Mouse (Mus musculus): ENCODE measurements around the gene Fam104a. TPM values are rescaled to one million over a fixed set of nuclear protein-coding genes. Genes with fewer than 3 reads are reported as not detected.

The Fam104a gene
- polyA plus RNA-seq, 1 experiment from 2014 or later = 49.9 TPM

GRCm38 (mm10) chr11:113654561-113655270 is 29.2 kb downstream of the Fam104a start:
- Histone ChIP-seq H3K27ac (ENCODE audit: low read depth, low read length) (no peak overlapping the region), H3K9me3 (ENCODE audit: control insufficient read depth, low read length) (no peaks in the 10 kb centered on the region), H3K36me3 (ENCODE audit: control insufficient read depth, insufficient read depth, low read length) (peaks cover 32% of the 10 kb centered on the region), H3K4me2 (replicated peaks; ENCODE audit: low read depth, low read length) (no peak overlapping the region), H3K4me3 (ENCODE audit: low read depth, low read length) (no peak overlapping the region), H3K9ac (ENCODE audit: low read depth, low read length) (no peak overlapping the region), H3K27me3 (ENCODE audit: control insufficient read depth, insufficient read depth, low read length) (no peaks in the 10 kb centered on the region), H3K4me1 (replicated peaks; ENCODE audit: control insufficient read depth, insufficient read depth, low read length) (no peaks in the 10 kb centered on the region; the same call in none of the 2 replicates)
- DNase-seq (ENCODE audit: low spot score) (no peak), ATAC-seq (ENCODE audit: low FRiP score) (no peak)
- 81% methylated on average over 18 of the region's 18 CpGs for WGBS

- no peak for ATAC-seq (ENCODE audit: low FRiP score)
Measured at GRCm38 (mm10) chr11:113654105-113654504, 29.9 kb downstream of the Fam104a start.

GRCm38 (mm10) chr11:113652516-113652915 is 31.4 kb downstream of the Fam104a start:
- Histone ChIP-seq H3K27ac (ENCODE audit: low read depth, low read length) (no peak overlapping the region), H3K9me3 (ENCODE audit: control insufficient read depth, low read length) (no peaks in the 10 kb centered on the region), H3K4me1 (replicated peaks; ENCODE audit: control insufficient read depth, insufficient read depth, low read length) (peaks cover 5% of the 10 kb centered on the region), H3K9ac (ENCODE audit: low read depth, low read length) (no peak overlapping the region), H3K4me2 (replicated peaks; ENCODE audit: low read depth, low read length) (no peak overlapping the region), H3K27me3 (ENCODE audit: control insufficient read depth, insufficient read depth, low read length) (no peaks in the 10 kb centered on the region), H3K36me3 (ENCODE audit: control insufficient read depth, insufficient read depth, low read length) (peaks cover 24% of the 10 kb centered on the region), H3K4me3 (ENCODE audit: low read depth, low read length) (no peak overlapping the region)
- no peak for DNase-seq (ENCODE audit: low spot score)
- no peak for ATAC-seq (ENCODE audit: low FRiP score)
- WGBS = 76% methylated on average over 6 of the region's 6 CpGs

More at GRCm38 (mm10) chr11:113654105-113654504, 29.9 kb downstream of the Fam104a start:
- Histone ChIP-seq H3K36me3 (ENCODE audit: control insufficient read depth, insufficient read depth, low read length) (peaks cover 29% of the 10 kb centered on the region), H3K4me2 (replicated peaks; ENCODE audit: low read depth, low read length) (no peak overlapping the region), H3K9ac (ENCODE audit: low read depth, low read length) (no peak overlapping the region), H3K27ac (ENCODE audit: low read depth, low read length) (no peak overlapping the region), H3K4me1 (replicated peaks; ENCODE audit: control insufficient read depth, insufficient read depth, low read length) (no peaks in the 10 kb centered on the region; the same call in none of the 2 replicates), H3K9me3 (ENCODE audit: control insufficient read depth, low read length) (no peaks in the 10 kb centered on the region), H3K4me3 (ENCODE audit: low read depth, low read length) (no peak overlapping the region), H3K27me3 (ENCODE audit: control insufficient read depth, insufficient read depth, low read length) (no peaks in the 10 kb centered on the region)
- no peak for DNase-seq (ENCODE audit: low spot score)
- WGBS = 95% methylated on average over 15 of the region's 15 CpGs

GRCm38 (mm10) chr11:113651907-113652273 is 32.1 kb downstream of the Fam104a start:
- Histone ChIP-seq H3K9me3 (ENCODE audit: control insufficient read depth, low read length) (no peaks in the 10 kb centered on the region), H3K27ac (ENCODE audit: low read depth, low read length) (peak overlapping the region; percentile 72), H3K9ac (ENCODE audit: low read depth, low read length) (no peak overlapping the region), H3K27me3 (ENCODE audit: control insufficient read depth, insufficient read depth, low read length) (no peaks in the 10 kb centered on the region), H3K4me1 (replicated peaks; ENCODE audit: control insufficient read depth, insufficient read depth, low read length) (peaks cover 5% of the 10 kb centered on the region), H3K4me2 (replicated peaks; ENCODE audit: low read depth, low read length) (no peak overlapping the region), H3K4me3 (ENCODE audit: low read depth, low read length) (no peak overlapping the region), H3K36me3 (ENCODE audit: control insufficient read depth, insufficient read depth, low read length) (peaks cover 19% of the 10 kb centered on the region)
- DNase-seq (ENCODE audit: low spot score) (peak; percentile 75), ATAC-seq (ENCODE audit: low FRiP score) (0 out of 2 replicates have a peak, but pooled peaks have one; percentile 10)
- WGBS = 56% methylated on average over 8 of the region's 8 CpGs

GRCm38 (mm10) chr11:113651206-113651906 is 32.6 kb downstream of the Fam104a start:
- no peak for DNase-seq (ENCODE audit: low spot score)
- peaks cover 15% of the 10 kb centered on the region; the same call in 1 of the 2 replicates for H3K36me3 ChIP-seq (ENCODE audit: control insufficient read depth, insufficient read depth, low read length)
- H3K4me2 ChIP-seq (replicated peaks; ENCODE audit: low read depth, low read length) = peak overlapping the region; percentile 43; the same call in 1 of the 2 replicates

GRCm38 (mm10) chr11:113649353-113650210 is 34.4 kb downstream of the Fam104a start, which contains the start of gene Slc39a11:
Slc39a11 (minus strand) TSS chr11:113650079.
- H3K4me1 ChIP-seq (replicated peaks; ENCODE audit: control insufficient read depth, insufficient read depth, low read length) = peaks cover 5% of the 10 kb centered on the region
- peak within 1 kb of the TSS; percentile 93 for H3K4me3 ChIP-seq (ENCODE audit: low read depth, low read length)
- peak; percentile 86 for DNase-seq (ENCODE audit: low spot score)
- H3K27me3 ChIP-seq (ENCODE audit: control insufficient read depth, insufficient read depth, low read length) = no peaks in the 10 kb centered on the region
- H3K36me3 ChIP-seq (ENCODE audit: control insufficient read depth, insufficient read depth, low read length) = peaks cover 3% of the 10 kb centered on the region; the same call in 1 of the 2 replicates
- peak; percentile 74 for ATAC-seq (ENCODE audit: low FRiP score)
- H3K4me2 ChIP-seq (replicated peaks; ENCODE audit: low read depth, low read length) = peak within 1 kb of the TSS; percentile 43
- under 1% methylated on average over 84 of the region's 91 CpGs for WGBS
- no peaks in the 10 kb centered on the region for H3K9me3 ChIP-seq (ENCODE audit: control insufficient read depth, low read length)
- H3K27ac ChIP-seq (ENCODE audit: low read depth, low read length) = peak within 1 kb of the TSS; percentile 92
- peak within 1 kb of the TSS; percentile 97 for H3K9ac ChIP-seq (ENCODE audit: low read depth, low read length)

More at GRCm38 (mm10) chr11:113651206-113651906, 32.6 kb downstream of the Fam104a start:
- peak; percentile 34; the same call in 1 of the 2 replicates for ATAC-seq (ENCODE audit: low FRiP score)
- Histone ChIP-seq H3K9ac (ENCODE audit: low read depth, low read length) (no peak overlapping the region), H3K9me3 (ENCODE audit: control insufficient read depth, low read length) (no peaks in the 10 kb centered on the region), H3K27me3 (ENCODE audit: control insufficient read depth, insufficient read depth, low read length) (no peaks in the 10 kb centered on the region), H3K4me1 (replicated peaks; ENCODE audit: control insufficient read depth, insufficient read depth, low read length) (peaks cover 5% of the 10 kb centered on the region), H3K4me3 (ENCODE audit: low read depth, low read length) (no peak overlapping the region), H3K27ac (ENCODE audit: low read depth, low read length) (peak overlapping the region; percentile 76)
- 71% methylated on average over 22 of the region's 22 CpGs for WGBS

- 42% methylated on average over 26 of the region's 26 CpGs for WGBS
- no peaks in the 10 kb centered on the region for H3K9me3 ChIP-seq (ENCODE audit: control insufficient read depth, low read length)
Measured at GRCm38 (mm10) chr11:113648690-113649352, 35.1 kb downstream of the Fam104a start, which contains the start of gene Cog1. Cog1 (plus strand) TSS chr11:113649169.

More at GRCm38 (mm10) chr11:113648690-113649352, 35.1 kb downstream of the Fam104a start, which contains the start of gene Cog1:
- ATAC-seq (ENCODE audit: low FRiP score) (no peak), DNase-seq (ENCODE audit: low spot score) (no peak)
- Histone ChIP-seq H3K27me3 (ENCODE audit: control insufficient read depth, insufficient read depth, low read length) (no peaks in the 10 kb centered on the region), H3K4me1 (replicated peaks; ENCODE audit: control insufficient read depth, insufficient read depth, low read length) (peaks cover 5% of the 10 kb centered on the region), H3K36me3 (ENCODE audit: control insufficient read depth, insufficient read depth, low read length) (peaks cover 3% of the 10 kb centered on the region; the same call in 1 of the 2 replicates), H3K9ac (ENCODE audit: low read depth, low read length) (peak within 1 kb of the TSS; percentile 97), H3K4me3 (ENCODE audit: low read depth, low read length) (peak within 1 kb of the TSS; percentile 93), H3K4me2 (replicated peaks; ENCODE audit: low read depth, low read length) (peak within 1 kb of the TSS; percentile 43), H3K27ac (ENCODE audit: low read depth, low read length) (peak within 1 kb of the TSS; percentile 92)
